Comparison of ENCODE assay signal across 23 mouse cellular contexts in genomic region chr13:19841615-19842014, GRCm38 (mm10).
DNase-seq lines count a peak whose midpoint lies in the region; ATAC-seq lines count a peak whose summit lies in the region.
"Had no signal": no experiment of that assay in that cellular context is flagged by ENCODE, and none has a peak within 500 bp of the region (broad histone marks: within the 10 kb centered on the region; RNA-seq: fewer than 3 reads in every experiment).

No protein-coding gene starts in this region.

- DNase-seq in frontal cortex, postnatal 10 days (ENCODE audit: low spot score in 2 of 2), result no peak
- DNase-seq in right cerebral cortex, adult 18-20 months, result peak; percentile 0
- DNase-seq in right cerebral cortex, postnatal 36 days (ENCODE audit: low spot score in 2 of 2), result no peak
- DNase-seq in brain, adult 2 months (ENCODE audit: low read depth, low spot score), result peak; percentile 14
- DNase-seq in thymus, postnatal 10 days (ENCODE audit: low spot score in 2 of 2), result no peak
- DNase-seq: adrenal gland, adult 8-10 months; adrenal gland, postnatal 14 days; adrenal gland, postnatal 36 days; B cell, adult 2 months; cerebellum, adult 11 months; cerebellum, adult 18-20 months; cerebellum, adult 8-10 months; cerebellum, adult 9-11 months; cerebellum, postnatal 14 days; cerebellum, postnatal 36 days; embryo, embryonic 11 days; forebrain, postnatal 0 days had no signal

- peak; percentile 62; the same call in 1 of the 2 replicates for ATAC-seq in frontal cortex, adult (ENCODE audit: low TSS enrichment)
- ATAC-seq: activated CD4-positive, CD25-positive, alpha-beta regulatory T cell, adult 4 months; CD4-positive, CD25-positive, alpha-beta regulatory T cell, adult 4 months; forebrain, embryonic 13.5 days; forebrain, embryonic 15.5 days; forebrain, postnatal 0 days; Patski had no signal

Comparison
In these comparisons a context has a peak if more than half of its experiments do, and no peak if none do; other contexts are left out.
1. DNase-seq: peak in right cerebral cortex, adult 18-20 months (single experiment) and brain, adult 2 months (single experiment); none in frontal cortex, postnatal 10 days (0 of 2), right cerebral cortex, postnatal 36 days (0 of 2) and thymus, postnatal 10 days (0 of 2).